Mouse (Mus musculus) forebrain, postnatal 0 days (tissue): ENCODE results near the gene Pip4k2c. TPM values are rescaled to one million over a fixed set of nuclear protein-coding genes. Genes with fewer than 3 reads are reported as not detected.

Experiments used
- ATAC-seq: fragments of 200-750 bp; cut with Nextera tagmentation; 2 replicates; pipeline ENCODE4 v1.8.0; 2017; ENCODE audit warnings: mild to moderate bottlenecking, moderate library complexity
- DNase-seq: peaks from one replicate; pipeline ENCODE4 v3.0.0-alpha.2; 2015
- H3K27ac ChIP-seq: fragments of 300-500 bp; sonication (generic); 2 replicates; pipeline ENCODE4 v1.5.1; 2014; ENCODE audit warnings: low read depth, mild to moderate bottlenecking, antibody characterized with exemption, low read length, moderate library complexity, mixed read lengths
- H3K27me3 ChIP-seq: fragments of 300-500 bp; sonication (generic); 2 replicates; pipeline ENCODE4 v1.6.1; 2014; ENCODE audit warnings: mild to moderate bottlenecking, low read length, mixed read lengths; ENCODE audit not compliant: insufficient read depth
- H3K36me3 ChIP-seq: fragments of 300-500 bp; sonication (generic); 2 replicates; pipeline ENCODE4 v1.6.1; 2014; ENCODE audit warnings: mild to moderate bottlenecking, moderate library complexity; ENCODE audit not compliant: insufficient read depth
- H3K4me1 ChIP-seq: fragments of 300-500 bp; sonication (generic); 2 replicates; pipeline ENCODE4 v1.6.1; 2014; ENCODE audit warnings: antibody characterized with exemption; ENCODE audit not compliant: insufficient read depth
- H3K4me2 ChIP-seq: fragments of 300-500 bp; sonication (generic); 2 replicates; pipeline ENCODE4 v1.6.1; 2014; ENCODE audit warnings: low read depth, mild to moderate bottlenecking, moderate library complexity
- H3K4me3 ChIP-seq: fragments of 300-500 bp; sonication (generic); 2 replicates; pipeline ENCODE4 v1.5.1; 2014; ENCODE audit warnings: low read depth, low read length, mixed read lengths
- H3K9ac ChIP-seq: fragments of 300-500 bp; sonication (generic); 2 replicates; pipeline ENCODE4 v1.6.1; 2014; ENCODE audit warnings: mild to moderate bottlenecking
- H3K9me3 ChIP-seq: fragments of 300-500 bp; sonication (generic); 2 replicates; pipeline ENCODE4 v1.6.1; 2016; ENCODE audit warnings: low read length
- CTCF ChIP-seq: sonication (generic); IDR thresholded peaks from 2 replicates; pipeline ENCODE4 v1.5.1; 2016; ENCODE audit warnings: antibody characterized with exemption, control low read depth, low read depth
- WGBS: fragments of 180-500 bp; shearing (Covaris S2); extraction: QIAGEN DNeasy Blood & Tissue Kit; methylation state at CpG from one replicate; pipeline ENCODE4 v1.1.7; 2014; 5-methylcytosine and 5-hydroxymethylcytosine counted together
- polyA plus RNA-seq: library from polyadenylated mRNA; unstranded; fragments of >200 nt; fragmentation: Nextera tagmentation; extraction: Ambion mirVana; gene quantifications from 2 replicates; pipeline ENCODE4 v1.2.1, GENCODE M21; 2015
- total RNA-seq: library from RNA; depleted of rRNA; stranded (reverse); fragments of >200 nt; gene quantifications from 2 replicates; pipeline ENCODE4 v1.2.3, GENCODE M21; 2014

The Pip4k2c gene
- total and polyA plus RNA-seq, 2 experiments from 2014 or later, result 20.1 to 23.3 TPM

- no peak for DNase-seq
- 83% methylated on average over 9 of the region's 9 CpGs for WGBS
- Histone ChIP-seq H3K9me3 (no peaks in the 10 kb centered on the region), H3K4me1 (no peaks in the 10 kb centered on the region), H3K4me3 (no peak overlapping the region), H3K27ac (no peak overlapping the region), H3K4me2 (no peak overlapping the region), H3K36me3 (peaks cover 90% of the 10 kb centered on the region), H3K9ac (no peak overlapping the region), H3K27me3 (no peaks in the 10 kb centered on the region)
- no peak for ATAC-seq
- peak; percentile 39 for TF ChIP-seq CTCF
Measured at GRCm38 (mm10) chr10:127233141-127233540, 21.8 kb upstream of the Pip4k2c start.

GRCm38 (mm10) chr10:127231741-127232140 is 20.4 kb upstream of the Pip4k2c start:
- H3K27me3 ChIP-seq, result no peaks in the 10 kb centered on the region
- WGBS, result 88% methylated on average over 14 of the region's 14 CpGs
- H3K9me3 ChIP-seq, result no peaks in the 10 kb centered on the region
- no peak overlapping the region for H3K9ac ChIP-seq
- no peak for TF ChIP-seq CTCF
- ATAC-seq, result no peak
- no peak overlapping the region for H3K4me3 ChIP-seq
- no peak for DNase-seq
- H3K4me2 ChIP-seq, result no peak overlapping the region
- no peaks in the 10 kb centered on the region for H3K4me1 ChIP-seq
- no peak overlapping the region for H3K27ac ChIP-seq
- H3K36me3 ChIP-seq, result peaks cover 89% of the 10 kb centered on the region

GRCm38 (mm10) chr10:127230693-127231092 is 19.3 kb upstream of the Pip4k2c start:
- Histone ChIP-seq H3K4me3 (no peak overlapping the region), H3K4me1 (no peaks in the 10 kb centered on the region), H3K27me3 (no peaks in the 10 kb centered on the region), H3K9me3 (no peaks in the 10 kb centered on the region), H3K4me2 (no peak overlapping the region), H3K36me3 (peaks cover 89% of the 10 kb centered on the region), H3K9ac (no peak overlapping the region), H3K27ac (no peak overlapping the region)
- 94% methylated on average over 12 of the region's 12 CpGs for WGBS
- DNase-seq (no peak), ATAC-seq (no peak)
- TF ChIP-seq CTCF, result no peak

DNA sequence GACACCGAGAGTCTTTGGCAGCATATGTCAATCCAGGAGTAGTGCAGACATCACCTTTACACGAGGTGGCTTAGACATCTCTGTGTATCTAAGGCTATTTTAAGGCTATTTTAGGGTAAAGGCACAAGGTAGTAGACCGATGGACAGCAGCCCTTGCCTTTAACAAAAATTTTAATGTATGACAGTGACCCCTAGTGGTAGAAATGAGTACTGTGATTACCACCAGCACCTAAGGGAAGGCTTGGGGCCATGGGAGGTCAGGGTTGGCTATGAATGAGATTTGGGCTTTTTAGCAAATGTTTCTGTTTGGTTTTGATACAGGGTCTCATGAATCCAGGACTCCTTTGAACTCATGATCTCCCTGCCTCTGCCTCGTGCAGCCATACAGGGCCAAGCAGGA is 17.5 kb upstream of the Pip4k2c start:
- Histone ChIP-seq H3K27ac (no peak overlapping the region), H3K27me3 (no peaks in the 10 kb centered on the region), H3K9ac (no peak overlapping the region), H3K36me3 (peaks cover 82% of the 10 kb centered on the region), H3K4me3 (no peak overlapping the region), H3K4me1 (no peaks in the 10 kb centered on the region), H3K9me3 (no peaks in the 10 kb centered on the region), H3K4me2 (no peak overlapping the region)
- TF ChIP-seq CTCF, result peak; percentile 85
- peak; percentile 47; the same call in 1 of the 2 replicates for ATAC-seq
- DNase-seq, result peak; percentile 76
- WGBS, result 25% methylated on average over 4 of the region's 4 CpGs

DNA sequence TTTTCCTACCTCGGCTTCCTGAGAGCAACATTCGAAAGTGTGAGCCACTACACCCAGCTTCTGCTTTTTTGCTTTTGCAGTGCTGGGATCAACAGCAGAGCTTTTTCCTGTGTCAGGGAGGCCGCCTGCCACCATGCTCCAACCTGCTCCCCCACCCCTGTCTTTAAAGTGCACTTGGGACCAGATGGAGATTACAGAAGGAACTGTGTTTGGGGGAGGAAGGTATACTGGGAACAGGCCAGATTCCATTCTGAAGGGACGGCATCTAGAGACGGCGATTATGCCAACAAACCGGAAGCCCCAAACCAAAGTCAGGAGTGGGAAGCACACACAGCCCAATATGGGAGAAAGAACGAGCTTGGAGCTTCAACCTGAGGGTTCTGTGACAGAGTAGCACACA is 15.8 kb upstream of the Pip4k2c start:
- Histone ChIP-seq H3K9ac (no peak overlapping the region), H3K4me2 (no peak overlapping the region), H3K4me3 (no peak overlapping the region), H3K9me3 (no peaks in the 10 kb centered on the region), H3K27ac (no peak overlapping the region), H3K36me3 (peaks cover 66% of the 10 kb centered on the region), H3K27me3 (no peaks in the 10 kb centered on the region), H3K4me1 (no peaks in the 10 kb centered on the region)
- ATAC-seq (no peak), DNase-seq (no peak)
- TF ChIP-seq CTCF, result no peak
- 80% methylated on average over 8 of the region's 8 CpGs for WGBS

DNA sequence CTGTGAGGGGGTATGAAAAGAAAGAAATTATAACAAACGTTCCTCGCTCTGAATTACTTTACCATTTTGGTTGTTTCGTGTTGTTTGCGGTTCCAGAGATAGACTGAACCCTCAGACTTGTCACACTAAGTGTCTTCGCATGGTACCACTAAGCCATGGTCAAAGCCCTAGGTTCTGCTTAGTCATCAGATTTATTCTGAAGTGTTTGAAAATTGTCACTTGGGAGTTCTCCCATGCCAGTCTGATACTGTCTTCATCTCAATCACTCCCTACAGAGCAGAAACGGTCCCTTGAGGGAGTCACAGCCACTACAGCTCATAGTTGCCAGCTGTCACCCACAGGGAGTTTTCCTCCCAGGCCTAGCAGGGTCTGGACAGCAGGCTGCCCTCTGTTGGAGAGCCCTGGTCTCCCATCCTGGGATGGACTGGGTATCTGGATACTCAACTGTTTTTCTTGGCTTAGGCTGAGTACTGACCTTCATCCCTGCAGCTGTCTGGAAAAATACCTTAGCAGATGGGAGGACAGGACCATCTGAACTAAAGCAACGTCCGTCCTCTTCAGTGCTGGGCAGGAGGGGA is 15.0 kb upstream of the Pip4k2c start:
- ATAC-seq (0 out of 2 replicates have a peak, but pooled peaks have one; percentile 32), DNase-seq (no peak)
- H3K27me3 ChIP-seq, result no peaks in the 10 kb centered on the region
- no peak overlapping the region for H3K27ac ChIP-seq
- no peaks in the 10 kb centered on the region for H3K4me1 ChIP-seq
- 62% methylated on average over 8 of the region's 8 CpGs for WGBS
- H3K4me2 ChIP-seq, result no peak overlapping the region
- peak; percentile 44 for TF ChIP-seq CTCF
- no peak overlapping the region for H3K4me3 ChIP-seq
- H3K9me3 ChIP-seq, result no peaks in the 10 kb centered on the region
- H3K36me3 ChIP-seq, result peaks cover 60% of the 10 kb centered on the region
- H3K9ac ChIP-seq, result no peak overlapping the region

DNA sequence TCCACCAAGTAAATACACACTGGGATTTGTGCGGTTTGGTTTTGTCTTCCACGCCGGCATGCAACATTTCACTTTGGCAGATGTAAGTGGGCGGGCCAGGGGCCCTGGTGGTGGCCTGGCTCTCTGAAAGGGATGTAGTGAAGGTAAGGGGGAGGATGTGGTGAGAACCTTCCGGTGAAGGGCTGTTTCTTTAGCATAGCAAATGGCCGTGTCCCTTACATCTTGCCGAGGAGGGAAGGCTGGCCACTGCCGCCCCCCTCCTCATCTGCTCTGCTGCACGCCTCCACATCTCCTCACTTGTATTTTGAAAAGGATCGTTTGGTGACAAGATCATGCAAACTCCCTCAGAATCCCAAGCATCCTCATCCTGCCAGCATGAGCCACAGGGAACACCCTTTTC is 14.3 kb upstream of the Pip4k2c start:
- H3K9ac ChIP-seq, result no peak overlapping the region
- H3K4me2 ChIP-seq, result no peak overlapping the region
- 38% methylated on average over 10 of the region's 10 CpGs for WGBS
- H3K27me3 ChIP-seq, result no peaks in the 10 kb centered on the region
- H3K4me3 ChIP-seq, result no peak overlapping the region
- DNase-seq (no peak), ATAC-seq (no peak)
- no peak for TF ChIP-seq CTCF
- no peak overlapping the region for H3K27ac ChIP-seq
- H3K9me3 ChIP-seq, result no peaks in the 10 kb centered on the region
- H3K36me3 ChIP-seq, result peaks cover 53% of the 10 kb centered on the region
- no peaks in the 10 kb centered on the region for H3K4me1 ChIP-seq

- WGBS, result 29% methylated on average over 6 of the region's 6 CpGs
- ATAC-seq, result 0 out of 2 replicates have a peak, but pooled peaks have one; percentile 21
- no peak for TF ChIP-seq CTCF
Measured at GRCm38 (mm10) chr10:127225213-127225612, 13.8 kb upstream of the Pip4k2c start.

More at GRCm38 (mm10) chr10:127225213-127225612, 13.8 kb upstream of the Pip4k2c start:
- Histone ChIP-seq H3K36me3 (peaks cover 48% of the 10 kb centered on the region), H3K9ac (no peak overlapping the region), H3K4me2 (no peak overlapping the region), H3K9me3 (no peaks in the 10 kb centered on the region), H3K27me3 (no peaks in the 10 kb centered on the region), H3K4me3 (no peak overlapping the region), H3K4me1 (no peaks in the 10 kb centered on the region), H3K27ac (no peak overlapping the region)
- no peak for DNase-seq
